Mouse (Mus musculus) ES-CJ7 (cell line): ENCODE data around the gene Tnfrsf1a.
A peak's percentile ranks its signal among the peaks of the same experiment; 100 is the strongest.

Experiments used
- DNase-seq: peaks from one replicate; pipeline ENCODE4 v3.0.0; 2011; ENCODE audit warnings: low read depth, low spot score

Tnfrsf1a gene

GRCm38 (mm10) chr6:125385066-125385974, 36.2 kb downstream of the Tnfrsf1a start:
- peak; percentile 74 for DNase-seq

DNA sequence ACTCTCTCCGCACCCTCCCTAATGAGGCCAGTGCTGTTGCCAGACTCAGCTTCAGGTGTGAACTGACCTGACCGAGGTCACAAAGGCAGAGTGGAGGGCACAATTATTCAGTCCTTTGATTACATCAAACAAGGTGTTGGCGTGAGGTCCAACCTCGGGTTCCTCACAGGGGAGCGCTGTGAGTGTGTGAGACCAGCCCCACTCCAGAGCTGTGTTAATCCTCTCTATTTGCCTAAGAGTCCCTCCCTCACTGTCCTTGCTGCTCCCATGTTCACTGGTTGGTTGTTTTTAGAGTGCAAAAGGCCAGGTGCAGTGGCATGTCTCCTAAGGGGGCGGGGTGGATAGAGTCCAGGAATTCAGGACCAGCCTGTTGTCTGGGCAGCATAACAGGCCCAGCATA, 36.9 kb downstream of the Tnfrsf1a start:
- no peak for DNase-seq

GRCm38 (mm10) chr6:125389853-125390252, 40.7 kb downstream of the Tnfrsf1a start:
- DNase-seq, result no peak

- no peak for DNase-seq
These were observed 56.6 kb downstream of the Tnfrsf1a start for GRCm38 (mm10) chr6:125405461-125406382.

GRCm38 (mm10) chr6:125407224-125407623, 58.1 kb downstream of the Tnfrsf1a start:
- DNase-seq, result no peak

DNA sequence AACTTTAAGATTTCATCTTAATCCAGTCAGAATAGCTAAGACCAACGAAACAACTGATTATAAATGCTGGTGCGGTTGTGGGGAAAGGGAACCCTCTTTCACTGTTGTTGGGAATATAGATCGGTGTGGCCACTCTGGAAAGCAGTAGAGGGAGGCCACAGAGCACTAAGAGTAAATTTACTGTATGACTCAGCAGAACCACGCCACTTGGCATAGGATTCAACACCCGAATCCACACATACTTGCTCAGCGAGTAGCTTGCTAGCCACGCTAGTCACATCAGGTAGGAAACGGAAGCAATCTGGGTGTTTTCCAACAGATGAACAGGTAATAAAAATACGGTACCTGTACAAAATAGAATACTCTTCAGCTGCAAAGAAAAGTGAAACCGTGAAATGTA, 58.5 kb downstream of the Tnfrsf1a start:
- no peak for DNase-seq

DNA sequence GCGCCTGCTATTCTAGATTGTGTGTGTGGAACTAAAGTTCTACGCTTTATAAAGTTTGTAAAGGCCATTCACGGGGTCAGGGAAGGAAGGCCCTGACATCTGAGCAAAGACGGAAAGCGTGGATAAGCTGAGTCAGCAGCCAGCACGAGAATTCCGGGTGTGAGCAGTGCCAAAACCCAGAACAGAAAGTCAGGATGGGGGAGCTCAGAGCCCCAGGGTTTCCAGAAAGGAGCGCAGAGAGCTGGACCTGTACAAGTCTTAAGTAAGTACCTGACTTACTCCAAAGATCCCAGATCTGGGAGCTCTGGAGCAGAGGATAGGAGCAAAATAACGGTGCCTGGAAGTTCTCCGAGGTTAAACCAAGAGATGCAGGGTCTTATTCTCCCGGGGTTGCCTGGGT, 61.4 kb downstream of the Tnfrsf1a start:
- peak; percentile 67 for DNase-seq

DNA sequence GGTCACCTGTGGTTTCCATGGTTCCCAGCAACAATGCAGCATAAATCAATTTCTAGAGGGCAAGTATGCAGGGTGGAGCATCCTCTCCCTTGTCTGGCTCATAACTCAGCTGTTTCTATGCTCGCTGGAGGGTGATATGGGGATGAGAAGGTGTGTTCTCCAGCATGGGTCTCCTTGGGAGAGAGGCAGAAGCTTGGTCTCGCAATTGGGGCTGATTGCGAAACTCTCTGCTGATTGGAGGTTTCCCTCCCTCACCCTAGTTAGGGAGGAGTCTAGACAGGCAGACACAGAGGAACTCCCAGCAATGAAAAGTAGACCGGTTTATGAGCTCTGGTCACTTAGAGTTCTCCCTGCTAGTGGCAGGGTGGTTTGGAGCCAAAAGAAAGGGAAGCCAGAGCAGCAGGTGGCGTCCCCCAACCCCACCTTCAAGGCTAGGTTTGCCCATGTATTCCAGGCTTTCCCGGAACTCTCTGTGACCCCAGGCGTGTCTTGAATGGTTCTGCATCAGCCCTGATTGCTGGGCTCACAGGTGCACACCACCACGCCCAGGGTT, 61.9 kb downstream of the Tnfrsf1a start:
- DNase-seq, result peak; percentile 97

DNA sequence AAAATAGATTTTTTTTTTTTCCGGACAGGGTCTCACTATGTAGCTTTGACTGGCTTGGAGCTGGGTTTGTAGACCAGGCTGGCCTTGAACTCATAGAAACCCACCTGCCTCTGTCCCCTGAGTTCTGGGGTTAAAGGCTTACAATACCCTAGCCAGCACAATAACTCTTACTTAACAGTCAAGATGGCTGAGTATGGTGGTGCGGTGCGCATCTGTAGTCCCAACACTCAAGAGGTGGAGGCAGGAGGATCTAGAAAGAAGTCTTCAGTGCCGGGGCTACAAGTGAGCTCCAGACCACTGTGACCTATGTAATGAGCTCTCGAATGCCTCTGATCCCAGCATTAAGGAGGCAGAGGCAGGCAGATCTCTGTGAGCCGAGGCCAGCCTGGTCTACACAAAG, 62.5 kb downstream of the Tnfrsf1a start:
- DNase-seq, result peak; percentile 83
